27 mouse cellular contexts compared by ENCODE assay signal in genomic region chr17:78364555-78365302, GRCm38 (mm10). TPM values are rescaled to one million over a fixed set of nuclear protein-coding genes. Genes with fewer than 3 reads are reported as not detected.
A peak's percentile ranks its signal among the peaks of the same experiment; 100 is the strongest.
DNase-seq lines count a peak whose midpoint lies in the region; ATAC-seq and TF ChIP-seq lines count a peak whose summit lies in the region.
"Had no signal": no experiment of that assay in that cellular context is flagged by ENCODE, and none has a peak within 500 bp of the region (broad histone marks: within the 10 kb centered on the region; RNA-seq: fewer than 3 reads in every experiment).

No protein-coding gene starts in this region.

- no peak for ATAC-seq in forebrain, embryonic 11.5 days (replicated peaks; ENCODE audit: low FRiP score)
- no peak for ATAC-seq in forebrain, postnatal 0 days
- peak; percentile 68 for ATAC-seq in kidney, embryonic 14.5 days (ENCODE audit: low FRiP score, low TSS enrichment)
- ATAC-seq in liver, embryonic 12.5 days, result no peak
- ATAC-seq: forebrain, embryonic 15.5 days; intestine, embryonic 16.5 days; midbrain, embryonic 13.5 days had no signal

- H3K79me2 ChIP-seq in liver, adult 2 months (ENCODE audit: control insufficient read depth, insufficient read depth, low read length), result no peaks in the 10 kb centered on the region

- DNase-seq in forebrain, embryonic 11.5 days (ENCODE audit: low spot score), result peak; percentile 42
- DNase-seq in forebrain, postnatal 0 days, result no peak
- no peak for DNase-seq in kidney, postnatal 36 days
- no peak for DNase-seq in liver, adult 2 months (ENCODE audit: extremely low read depth, low read depth, low spot score)
- no peak for DNase-seq in testis, postnatal 10 days (ENCODE audit: low spot score)
- DNase-seq: adrenal gland, postnatal 14 days; cerebellum, adult 11-12 months; cerebellum, adult 9-11 months; embryo, embryonic 11 days; heart, postnatal 36 days; layer of hippocampus, adult 9-11 months; lung, postnatal 36 days; thymus, postnatal 14 days had no signal

- no peak overlapping the region for H3K27ac ChIP-seq in forebrain, embryonic 11.5 days (ENCODE audit: low read depth, low read length)
- no peak overlapping the region for H3K27ac ChIP-seq in forebrain, postnatal 0 days (ENCODE audit: low read depth, low read length)
- no peak overlapping the region for H3K27ac ChIP-seq in kidney, embryonic 14.5 days (ENCODE audit: low read depth, low read length)
- H3K27ac ChIP-seq in liver, adult 2 months (replicated peaks; ENCODE audit: insufficient read depth, low read depth, low read length), result no peak overlapping the region
- H3K27ac ChIP-seq in liver, embryonic 12.5 days, result no peak overlapping the region
- H3K27ac ChIP-seq in testis, adult 2 months (ENCODE audit: control insufficient read depth, insufficient read depth, low read depth, low read length), result no peak overlapping the region
- H3K27ac ChIP-seq: embryonic facial prominence, embryonic 12.5 days; forebrain, embryonic 15.5 days; heart, embryonic 10.5 days; heart, embryonic 15.5 days; hindbrain, embryonic 13.5 days; limb, embryonic 10.5 days; limb, embryonic 15.5 days; midbrain, embryonic 13.5 days had no signal

- no peak overlapping the region for H3K4me3 ChIP-seq in forebrain, embryonic 11.5 days (ENCODE audit: low read depth, low read length)
- H3K4me3 ChIP-seq in forebrain, postnatal 0 days (ENCODE audit: low read depth, low read length), result no peak overlapping the region
- no peak overlapping the region for H3K4me3 ChIP-seq in kidney, embryonic 14.5 days (ENCODE audit: low read length)
- no peak overlapping the region for H3K4me3 ChIP-seq in liver, adult 2 months (ENCODE audit: insufficient read depth, low read depth, low read length)
- H3K4me3 ChIP-seq in liver, embryonic 12.5 days, result no peak overlapping the region
- H3K4me3 ChIP-seq in testis, adult 2 months (ENCODE audit: control insufficient read depth, low read depth, low read length), result no peak overlapping the region
- H3K4me3 ChIP-seq: embryonic facial prominence, embryonic 12.5 days; forebrain, embryonic 15.5 days; heart, embryonic 10.5 days; heart, embryonic 15.5 days; hindbrain, embryonic 13.5 days; limb, embryonic 10.5 days; limb, embryonic 15.5 days; megakaryocyte, embryonic 14.5 days; midbrain, embryonic 13.5 days had no signal

- no peak overlapping the region for H3K4me2 ChIP-seq in forebrain, embryonic 11.5 days (ENCODE audit: low read depth, low read length, severe bottlenecking)
- no peak overlapping the region for H3K4me2 ChIP-seq in forebrain, postnatal 0 days (ENCODE audit: low read depth)
- H3K4me2 ChIP-seq in kidney, embryonic 14.5 days (replicated peaks; ENCODE audit: low read depth, low read length), result no peak overlapping the region
- no peak overlapping the region for H3K4me2 ChIP-seq in liver, embryonic 12.5 days
- H3K4me2 ChIP-seq: embryonic facial prominence, embryonic 12.5 days; forebrain, embryonic 15.5 days; heart, embryonic 15.5 days; hindbrain, embryonic 13.5 days; limb, embryonic 15.5 days; midbrain, embryonic 13.5 days had no signal

- no peaks in the 10 kb centered on the region for H3K27me3 ChIP-seq in forebrain, embryonic 11.5 days (ENCODE audit: control insufficient read depth, insufficient read depth, low read length)
- no peaks in the 10 kb centered on the region for H3K27me3 ChIP-seq in forebrain, postnatal 0 days (ENCODE audit: insufficient read depth, low read length)
- H3K27me3 ChIP-seq in kidney, embryonic 14.5 days (ENCODE audit: control insufficient read depth, insufficient read depth, low read length), result no peaks in the 10 kb centered on the region; the same call in 1 of the 2 replicates
- H3K27me3 ChIP-seq in liver, adult 2 months (ENCODE audit: control insufficient read depth, insufficient read depth, low read length), result no peaks in the 10 kb centered on the region
- H3K27me3 ChIP-seq in liver, embryonic 12.5 days (replicated peaks), result no peaks in the 10 kb centered on the region
- H3K27me3 ChIP-seq in testis, adult 2 months (ENCODE audit: control insufficient read depth, insufficient read depth, low read length), result no peaks in the 10 kb centered on the region
- H3K27me3 ChIP-seq: embryonic facial prominence, embryonic 12.5 days; forebrain, embryonic 15.5 days; heart, embryonic 15.5 days; hindbrain, embryonic 13.5 days; limb, embryonic 15.5 days; megakaryocyte, embryonic 14.5 days; midbrain, embryonic 13.5 days; Patski had no signal

- H3K9ac ChIP-seq in forebrain, embryonic 11.5 days (ENCODE audit: low read length), result no peak overlapping the region
- no peak overlapping the region for H3K9ac ChIP-seq in forebrain, postnatal 0 days
- H3K9ac ChIP-seq in kidney, embryonic 14.5 days (ENCODE audit: low read depth, low read length), result no peak overlapping the region
- H3K9ac ChIP-seq in liver, adult 2 months (ENCODE audit: low read depth, low read length), result no peak overlapping the region
- no peak overlapping the region for H3K9ac ChIP-seq in liver, embryonic 12.5 days
- H3K9ac ChIP-seq: embryonic facial prominence, embryonic 12.5 days; forebrain, embryonic 15.5 days; heart, embryonic 15.5 days; hindbrain, embryonic 13.5 days; limb, embryonic 15.5 days; midbrain, embryonic 13.5 days had no signal

- no peak for TF ChIP-seq POLR2A in liver, adult 2 months (IDR thresholded peaks at IDR 0.05; ENCODE audit: extremely low read depth, insufficient read depth, low read length)
- no peak for TF ChIP-seq POLR2A in testis, adult 2 months (IDR thresholded peaks at IDR 0.05; ENCODE audit: control insufficient read depth, low read depth, low read length)

- WGBS in forebrain, embryonic 11.5 days, result 89% methylated on average over 23 of the region's 23 CpGs
- WGBS in forebrain, postnatal 0 days, result 91% methylated on average over 23 of the region's 23 CpGs
- 65% methylated on average over 23 of the region's 23 CpGs for WGBS in kidney, embryonic 14.5 days
- 93% methylated on average over 23 of the region's 23 CpGs for WGBS in liver, adult 2 months
- 85% methylated on average over 23 of the region's 23 CpGs for WGBS in liver, embryonic 12.5 days (ENCODE audit: insufficient replicate concordance)

- H3K4me1 ChIP-seq in forebrain, embryonic 11.5 days (replicated peaks; ENCODE audit: control insufficient read depth, insufficient read depth, low read length), result no peaks in the 10 kb centered on the region
- H3K4me1 ChIP-seq in forebrain, postnatal 0 days (ENCODE audit: insufficient read depth), result no peaks in the 10 kb centered on the region
- peaks cover 15% of the 10 kb centered on the region for H3K4me1 ChIP-seq in kidney, embryonic 14.5 days (ENCODE audit: control insufficient read depth, insufficient read depth, low read length)
- H3K4me1 ChIP-seq in liver, adult 2 months (ENCODE audit: control insufficient read depth, insufficient read depth, low read length), result no peaks in the 10 kb centered on the region
- peaks cover 21% of the 10 kb centered on the region for H3K4me1 ChIP-seq in liver, embryonic 12.5 days
- H3K4me1 ChIP-seq in testis, adult 2 months (ENCODE audit: control insufficient read depth, insufficient read depth, low read length), result no peaks in the 10 kb centered on the region; the same call in 1 of the 2 replicates
- H3K4me1 ChIP-seq: embryonic facial prominence, embryonic 12.5 days; forebrain, embryonic 15.5 days; heart, embryonic 15.5 days; hindbrain, embryonic 13.5 days; midbrain, embryonic 13.5 days had no signal

- no peaks in the 10 kb centered on the region; the same call in 1 of the 2 replicates for H3K36me3 ChIP-seq in forebrain, embryonic 11.5 days (ENCODE audit: control insufficient read depth, insufficient read depth, low read length)
- H3K36me3 ChIP-seq in forebrain, postnatal 0 days (ENCODE audit: insufficient read depth), result 0 out of 2 replicates have a peak, but pooled peaks cover 16% of the 10 kb centered on the region
- H3K36me3 ChIP-seq in kidney, embryonic 14.5 days (ENCODE audit: control insufficient read depth, insufficient read depth, low read length), result peaks cover 5% of the 10 kb centered on the region; the same call in 1 of the 2 replicates
- peaks cover 2% of the 10 kb centered on the region; the same call in 1 of the 2 replicates for H3K36me3 ChIP-seq in liver, adult 2 months (ENCODE audit: control insufficient read depth, insufficient read depth, low read length)
- H3K36me3 ChIP-seq in liver, embryonic 12.5 days, result peaks cover 4% of the 10 kb centered on the region
- H3K36me3 ChIP-seq in testis, adult 2 months (ENCODE audit: control insufficient read depth, insufficient read depth, low read length), result no peaks in the 10 kb centered on the region

- no peak for TF ChIP-seq CTCF in forebrain, postnatal 0 days (IDR thresholded peaks at IDR 0.05; ENCODE audit: low read depth)
- TF ChIP-seq CTCF in liver, adult 2 months (IDR thresholded peaks at IDR 0.05; ENCODE audit: low read depth, low read length), result 0 out of 2 replicates have a peak, but pooled peaks have one; percentile 10
- peak; percentile 32; the same call in 1 of the 2 replicates for TF ChIP-seq CTCF in testis, adult 2 months (IDR thresholded peaks at IDR 0.05; ENCODE audit: control insufficient read depth, insufficient read depth, insufficient replicate concordance, low read depth, low read length)

- no peaks in the 10 kb centered on the region for H3K9me3 ChIP-seq in forebrain, embryonic 11.5 days (ENCODE audit: control insufficient read depth, low read length)
- 0 out of 2 replicates have a peak, but pooled peaks cover 3% of the 10 kb centered on the region for H3K9me3 ChIP-seq in forebrain, postnatal 0 days (ENCODE audit: low read length)
- H3K9me3 ChIP-seq in kidney, embryonic 14.5 days (ENCODE audit: control insufficient read depth, low read length), result no peaks in the 10 kb centered on the region
- no peaks in the 10 kb centered on the region for H3K9me3 ChIP-seq in liver, embryonic 12.5 days (replicated peaks)
- H3K9me3 ChIP-seq: embryonic facial prominence, embryonic 12.5 days; forebrain, embryonic 15.5 days; heart, embryonic 10.5 days; heart, embryonic 15.5 days; hindbrain, embryonic 13.5 days; limb, embryonic 10.5 days; limb, embryonic 15.5 days; midbrain, embryonic 13.5 days had no signal

RNA-seq across cellular contexts. Expression of gene Fez2, which starts 53.2 kb away (rescaled TPM):
- polyA plus RNA-seq in forebrain, embryonic 11.5 days (2014; fragmentation: Nextera tagmentation; extraction: Ambion mirVana), result 35.7 and 39.4 TPM in 2 replicates
- total RNA-seq in forebrain, postnatal 0 days (2014; rRNA removed), result 56.0 and 57.9 TPM in 2 replicates
- polyA plus RNA-seq in forebrain, postnatal 0 days (2015; fragmentation: Nextera tagmentation; extraction: Ambion mirVana), result 64.8 and 65.9 TPM in 2 replicates
- polyA plus RNA-seq in kidney, embryonic 14.5 days (2014; fragmentation: Nextera tagmentation; extraction: Ambion mirVana), result 30.8 and 42.0 TPM in 2 replicates
- total RNA-seq in liver, adult 2 months (2014; rRNA removed), result 27.9 and 28.9 TPM in 2 replicates
- 18.2 and 18.8 TPM in 2 replicates for polyA plus RNA-seq in liver, adult 2 months (2012; rRNA removed)
- 24.0 and 24.9 TPM in 2 replicates for polyA plus RNA-seq in liver, embryonic 12.5 days (2016; fragmentation: Nextera tagmentation; extraction: Ambion mirVana)
- polyA plus RNA-seq in testis, adult 2 months (2012; rRNA removed), result 7.0 and 7.1 TPM in 2 replicates
